ENCODE assay signal across 17 mouse cellular contexts in the genomic region with DNA sequence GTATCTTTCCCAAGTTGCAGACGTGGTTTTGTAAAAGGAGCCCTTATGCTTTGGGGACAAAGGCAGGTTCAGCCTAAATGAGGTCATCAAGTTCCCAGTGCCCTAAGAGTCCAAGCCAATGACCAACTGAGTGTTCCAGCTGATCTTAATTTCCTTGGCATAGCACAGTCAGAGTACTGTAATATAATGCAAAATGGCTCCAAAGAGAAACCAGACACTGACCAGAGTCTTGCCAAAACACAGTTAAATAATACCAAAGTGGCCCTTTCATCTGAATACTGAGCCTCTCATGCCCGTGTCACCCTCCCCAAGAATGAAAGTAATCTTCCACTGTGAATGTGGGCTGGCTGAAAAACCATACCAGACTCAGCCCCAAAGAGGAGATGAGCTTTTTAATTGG. TPM values are rescaled to one million over a fixed set of nuclear protein-coding genes. Genes with fewer than 3 reads are reported as not detected.
DNase-seq lines count a peak whose midpoint lies in the region; ATAC-seq and TF ChIP-seq lines count a peak whose summit lies in the region.
"Had no signal": no experiment of that assay in that cellular context is flagged by ENCODE, and none has a peak within 500 bp of the region (broad histone marks: within the 10 kb centered on the region; RNA-seq: fewer than 3 reads in every experiment).

No protein-coding gene starts in this region.

- no peak overlapping the region for H3K9ac ChIP-seq in heart, embryonic 13.5 days
- no peak overlapping the region for H3K9ac ChIP-seq in CH12.LX (ENCODE audit: insufficient read depth, low read depth)
- H3K9ac ChIP-seq: embryonic facial prominence, embryonic 13.5 days; forebrain, postnatal 0 days; liver, embryonic 14.5 days had no signal

- TF ChIP-seq POLR2A in CH12.LX (IDR thresholded peaks at IDR 0.05; ENCODE audit: low read depth, low read length), result no peak

- no peaks in the 10 kb centered on the region for H3K79me2 ChIP-seq in CH12.LX (replicated peaks; ENCODE audit: control insufficient read depth, extremely low read depth, insufficient read depth, poor library complexity, severe bottlenecking)

- TF ChIP-seq EP300 in CH12.LX (IDR thresholded peaks at IDR 0.05; ENCODE audit: low read length), result no peak

- no peak for DNase-seq in heart, postnatal 25 days (ENCODE audit: low spot score)
- DNase-seq in CH12.LX (ENCODE audit: extremely low read depth) (no peak), MN1 (ENCODE audit: low spot score) (peak; percentile 53)
- peak; percentile 90 for DNase-seq in fibroblast of lung, adult 2 months (ENCODE audit: low read depth)
- no peak for DNase-seq in right cerebral cortex, postnatal 14 days
- no peak for DNase-seq in thymus, postnatal 0 days (ENCODE audit: low spot score)
- DNase-seq: cerebellum, postnatal 10 days; forebrain, postnatal 0 days; kidney, postnatal 10 days; left cerebral cortex, postnatal 4 days; lung, postnatal 14 days; thymus, postnatal 4 days had no signal

- H3K27me3 ChIP-seq in heart, embryonic 13.5 days (replicated peaks), result no peaks in the 10 kb centered on the region
- no peaks in the 10 kb centered on the region for H3K27me3 ChIP-seq in CH12.LX (replicated peaks)
- H3K27me3 ChIP-seq: embryonic facial prominence, embryonic 13.5 days had no signal

- H3K4me1 ChIP-seq in heart, embryonic 13.5 days, result peaks cover 27% of the 10 kb centered on the region
- H3K4me1 ChIP-seq in CH12.LX (ENCODE audit: control insufficient read depth in 1 of 2, insufficient read depth in 2 of 2), result no peaks in the 10 kb centered on the region

- 43% methylated on average over 2 of the region's 2 CpGs for WGBS in heart, embryonic 13.5 days

- in situ Hi-C loops in CH12.LX (cut with MboI; ENCODE audit: low pct_ligation_motif_present, low pct_unique_long_range_greater_than_20kb, low sequenced_read_pairs), result loop anchor here (25.0 kb wide), 1 partner anchor 330 kb away; no protein-coding TSS in a partner anchor

- no peak overlapping the region for H3K4me3 ChIP-seq in heart, embryonic 13.5 days
- no peak overlapping the region for H3K4me3 ChIP-seq in CH12.LX (replicated peaks in 1 of 3; ENCODE audit: low read depth in 2 of 3, low read length in 2 of 3, poor library complexity in 1 of 3)
- H3K4me3 ChIP-seq: embryonic facial prominence, embryonic 13.5 days had no signal

- dilution Hi-C loops in CH12.LX (cut with MboI; ENCODE audit: extremely low pct_ligation_motif_present, extremely low pct_unique_long_range_greater_than_20kb, low sequenced_read_pairs), result no loop called here

- intact Hi-C loops in heart, postnatal 25 days (cut with DNase I), result no loop called here

- peak overlapping the region; percentile 31 for H3K4me2 ChIP-seq in heart, embryonic 13.5 days
- H3K4me2 ChIP-seq in CH12.LX (ENCODE audit: insufficient read depth, low read depth, poor library complexity, severe bottlenecking), result peak overlapping the region; percentile 4; the same call in 1 of the 2 replicates
- H3K4me2 ChIP-seq: embryonic facial prominence, embryonic 13.5 days; midbrain, embryonic 11.5 days had no signal

- H3K9me3 ChIP-seq in heart, embryonic 13.5 days, result no peaks in the 10 kb centered on the region
- H3K9me3 ChIP-seq in CH12.LX (replicated peaks; ENCODE audit: low read length), result no peaks in the 10 kb centered on the region
- H3K9me3 ChIP-seq: embryonic facial prominence, embryonic 13.5 days had no signal

- no peak for TF ChIP-seq RAD21 in CH12.LX (IDR thresholded peaks at IDR 0.05; ENCODE audit: low read depth, low read length)

- no peaks in the 10 kb centered on the region for H3K36me3 ChIP-seq in heart, embryonic 13.5 days
- no peaks in the 10 kb centered on the region for H3K36me3 ChIP-seq in CH12.LX (replicated peaks in 1 of 2; ENCODE audit: control insufficient read depth in 1 of 2, insufficient read depth in 1 of 2, low read length in 1 of 2)
- H3K36me3 ChIP-seq: embryonic facial prominence, embryonic 13.5 days had no signal

- H3K27ac ChIP-seq in heart, embryonic 13.5 days (replicated peaks), result peak overlapping the region; percentile 64
- no peak overlapping the region for H3K27ac ChIP-seq in CH12.LX (ENCODE audit: insufficient read depth, low read depth)
- H3K27ac ChIP-seq: embryonic facial prominence, embryonic 13.5 days; liver, embryonic 14.5 days had no signal

- ATAC-seq in heart, embryonic 13.5 days (ENCODE audit: extremely low read depth, insufficient number of reproducible peaks, low FRiP score, low TSS enrichment), result no peak
- ATAC-seq: forebrain, postnatal 0 days; hindbrain, embryonic 16.5 days had no signal

- TF ChIP-seq CTCF in CH12.LX (conservative IDR thresholded peaks at IDR 0.05 in 1 of 2, IDR thresholded peaks at IDR 0.05 in 1 of 2; ENCODE audit: low read depth in 2 of 2, low read length in 2 of 2), result no peak

TF ChIP-seq in CH12.LX, 34 proteins besides CTCF, POLR2A, EP300 and RAD21:
- TF ChIP-seq ZMIZ1 (IDR thresholded peaks at IDR 0.05; ENCODE audit: low read depth, low read length) (no peak), MAX (IDR thresholded peaks at IDR 0.05; ENCODE audit: low read length) (no peak), MXI1 (IDR thresholded peaks at IDR 0.05; ENCODE audit: low read depth, low read length) (no peak), MAFK (IDR thresholded peaks at IDR 0.05; ENCODE audit: insufficient replicate concordance, low read length) (no peak), E2F4 (IDR thresholded peaks at IDR 0.05; ENCODE audit: insufficient replicate concordance, low read depth, low read length) (no peak), USF2 (conservative IDR thresholded peaks at IDR 0.05; ENCODE audit: low read depth, low read length) (no peak), ETS1 (conservative IDR thresholded peaks at IDR 0.05; ENCODE audit: low read depth, low read length) (no peak), MYC (IDR thresholded peaks at IDR 0.05; ENCODE audit: low read depth, low read length) (no peak), ELF1 (IDR thresholded peaks at IDR 0.05; ENCODE audit: low read depth, low read length) (no peak), ZNF384 (IDR thresholded peaks at IDR 0.05; ENCODE audit: low read depth, low read length) (no peak), SIN3A (IDR thresholded peaks at IDR 0.05; ENCODE audit: low read length) (no peak)

RNA-seq across cellular contexts. Expression of gene Grb14, which starts 17.4 kb away (rescaled TPM):
- 65.6 and 70.2 TPM in 2 replicates for polyA plus RNA-seq in heart, embryonic 13.5 days (2015; fragmentation: Nextera tagmentation; extraction: Ambion mirVana)
- total RNA-seq in heart, postnatal 25 days (2021), result 100 to 1,000 TPM; 197 to 202 TPM
- total RNA-seq in CH12.LX (2012; rRNA removed) (0.38 and 0.85 TPM in 2 replicates), CH12.LX (2014; rRNA removed) (0.69 and 0.74 TPM in 2 replicates)
- polyA plus RNA-seq in CH12.LX (2012; ENCODE audit: insufficient read length, low read depth), result 0.61 and 0.86 TPM in 2 replicates
- 0.87 and 1.1 TPM in 2 replicates for polyA plus RNA-seq in thymus, postnatal 0 days (2015; fragmentation: Nextera tagmentation; extraction: Ambion mirVana)

Comparison
In these comparisons a context has a peak if more than half of its experiments do, and no peak if none do; other contexts are left out.
1. DNase-seq: peak in MN1 (single experiment) and fibroblast of lung, adult 2 months (single experiment); none in heart, postnatal 25 days (single experiment), CH12.LX (single experiment), right cerebral cortex, postnatal 14 days (single experiment) and thymus, postnatal 0 days (single experiment).
2. RNA of gene Grb14, which starts 17.4 kb away (polyA plus RNA-seq): 65.6 to 70.2 TPM in heart, embryonic 13.5 days; 0.87 to 1.1 TPM in thymus, postnatal 0 days and 0.61 to 0.86 TPM in CH12.LX; every median in the first group is over 10 times any median in the second.